Mouse (Mus musculus) kidney, adult 8-10 months (tissue): ENCODE data around the gene Abhd16a.

ENCODE experiments used
- DNase-seq, 2 experiments: peaks; one replicate each; pipeline ENCODE4 v3.0.0; 2022

Gene Abhd16a

GRCm38 (mm10) chr17:35060071-35060470 is 29.0 kb upstream of the Abhd16a start:
- no peak for DNase-seq

- DNase-seq, result peak in 1 of 2 experiments; percentile 24
These were observed 28.2 kb upstream of the Abhd16a start for GRCm38 (mm10) chr17:35060737-35061297.

GRCm38 (mm10) chr17:35061299-35061698 is 27.8 kb upstream of the Abhd16a start:
- no peak for DNase-seq

- no peak for DNase-seq
These were observed 25.6 kb upstream of the Abhd16a start for GRCm38 (mm10) chr17:35063466-35063865.

- no peak for DNase-seq
These were observed 24.6 kb upstream of the Abhd16a start for GRCm38 (mm10) chr17:35064378-35064877.

DNA sequence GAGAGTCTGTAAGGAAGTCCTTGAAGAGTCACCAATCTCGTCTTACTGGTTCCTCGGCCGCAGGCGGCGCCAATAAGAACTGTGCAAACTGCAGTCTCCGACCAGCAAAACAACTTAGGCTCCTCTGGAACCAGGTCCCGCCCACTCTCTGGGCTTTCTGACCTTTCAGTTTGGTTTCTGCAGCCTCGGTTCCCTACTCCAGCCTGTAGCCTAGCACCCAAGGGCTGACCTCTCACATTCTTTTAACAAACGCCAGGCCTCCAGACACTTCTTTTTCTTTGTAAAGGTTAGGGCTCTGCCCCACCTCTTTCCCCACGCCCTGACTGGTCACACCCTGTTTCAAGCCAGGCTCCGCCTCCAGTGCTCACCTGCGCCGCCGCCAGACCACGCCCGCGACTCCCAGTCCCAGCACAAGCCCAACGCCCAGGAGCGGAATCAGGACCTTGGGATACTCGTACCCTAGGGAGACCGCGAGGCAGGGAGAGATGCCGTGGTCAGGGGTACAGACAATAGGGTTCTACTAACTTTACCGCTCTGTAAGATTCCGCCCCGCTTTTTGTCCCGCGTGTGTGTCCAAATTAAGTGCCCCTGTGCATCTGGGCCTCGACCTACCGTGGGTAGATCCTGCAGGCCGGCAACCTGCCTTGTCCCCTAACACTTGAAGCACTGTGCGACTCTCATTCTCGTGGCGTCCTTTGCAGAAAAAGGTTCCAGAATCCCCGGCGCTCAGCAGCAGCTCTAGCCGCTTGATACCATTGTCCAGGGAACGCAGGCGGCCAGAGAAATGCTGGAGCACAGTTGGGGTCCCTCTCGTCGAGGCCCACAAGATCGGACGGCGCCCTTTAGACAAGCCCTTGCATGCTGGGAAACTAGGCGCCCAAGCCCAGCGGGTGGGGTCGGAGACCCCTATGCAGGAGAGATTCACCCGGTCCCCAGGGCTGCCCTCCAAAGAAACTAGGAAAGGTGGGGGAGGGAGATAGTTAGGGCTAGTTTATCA is 23.8 kb upstream of the Abhd16a start, which contains the start of gene Ly6g6c:
Gene Ly6g6c (plus strand): TSS at position 438 of the 997 bp plus-strand sequence.
- peak; percentile 73 to 78 for DNase-seq

DNA sequence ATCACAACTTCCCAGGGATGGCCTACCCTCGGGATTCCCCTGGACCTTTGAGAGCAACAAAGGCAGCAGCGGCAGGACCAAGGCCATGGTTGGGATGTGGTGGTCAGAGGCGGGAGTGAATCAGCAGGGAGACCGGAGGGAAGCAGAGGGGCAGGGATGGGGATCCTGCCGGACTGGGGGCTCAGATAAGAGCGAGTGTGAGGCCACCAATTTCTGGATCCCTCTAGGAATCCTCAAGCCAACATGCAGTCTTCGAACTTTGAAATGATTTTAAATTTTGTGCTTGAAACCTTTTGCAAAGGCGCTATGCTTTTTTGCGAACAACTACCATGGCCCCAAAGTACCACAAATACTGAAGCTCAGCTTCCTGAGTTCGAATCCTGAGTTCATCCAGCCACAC is 23.0 kb upstream of the Abhd16a start, which contains the start of gene Mpig6b:
Gene Mpig6b (minus strand): TSS at position 101 of the 400 bp plus-strand sequence.
- DNase-seq, result no peak

GRCm38 (mm10) chr17:35068213-35068914 is 20.7 kb upstream of the Abhd16a start:
- DNase-seq, result no peak

DNA sequence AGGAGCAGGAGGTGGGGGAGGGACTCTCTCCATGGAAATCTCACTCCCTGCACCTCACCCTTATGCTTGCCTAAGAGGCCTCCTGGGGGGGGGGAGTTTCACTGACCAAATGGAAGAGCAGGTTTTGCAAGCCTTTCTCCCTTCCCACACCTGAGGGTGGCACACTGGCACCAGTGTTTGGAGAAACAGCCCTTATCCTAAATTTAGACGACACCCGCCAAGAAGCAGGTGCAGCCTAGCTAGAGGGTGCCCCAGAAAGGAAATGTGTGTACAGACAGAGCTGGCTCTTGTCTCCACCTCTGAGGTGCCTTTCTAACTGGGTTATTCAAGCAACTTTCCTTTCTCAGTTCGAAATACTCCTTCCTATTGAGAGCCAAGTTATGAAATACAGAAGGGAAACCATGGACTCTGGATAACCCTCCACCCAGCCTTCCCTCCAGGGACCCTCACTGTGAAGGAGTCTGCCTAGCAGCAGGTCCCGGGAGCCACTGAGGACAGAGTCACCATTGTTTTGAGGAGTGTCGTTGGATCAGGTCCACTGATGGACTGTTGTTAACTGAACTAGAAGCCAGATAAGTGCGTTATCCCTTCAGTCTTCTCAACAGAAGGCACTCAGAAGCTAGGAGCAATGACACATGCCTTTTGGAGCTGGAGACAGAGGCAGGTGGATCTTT is 18.4 kb upstream of the Abhd16a start:
- DNase-seq, result no peak

GRCm38 (mm10) chr17:35071454-35071853 is 17.6 kb upstream of the Abhd16a start:
- no peak for DNase-seq

DNA sequence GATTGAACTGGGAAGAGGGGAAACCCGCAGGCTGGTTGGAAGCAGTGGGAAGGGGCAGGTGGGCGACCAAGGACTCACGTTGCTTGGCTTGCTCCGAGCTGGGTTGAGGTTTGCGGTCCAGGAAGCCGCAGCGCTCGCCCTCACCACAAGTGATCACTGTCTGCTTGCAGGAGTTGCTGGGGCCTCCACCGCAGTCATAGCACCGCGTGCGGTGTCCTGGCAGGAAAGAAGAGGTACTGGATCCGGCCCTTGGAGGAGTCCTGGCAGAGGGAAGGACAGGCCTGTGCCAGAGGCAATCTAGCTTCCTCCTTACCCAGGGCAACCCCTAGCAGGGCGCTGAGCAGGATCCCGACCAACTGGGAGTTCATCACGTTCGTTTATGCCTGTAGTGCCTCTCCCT is 15.0 kb upstream of the Abhd16a start:
- no peak for DNase-seq

- no peak for DNase-seq
These were observed 12.4 kb upstream of the Abhd16a start, which contains the start of gene Ly6g6e for GRCm38 (mm10) chr17:35076507-35077176. Gene Ly6g6e, plus strand, starts transcription at chr17:35076902.

DNA sequence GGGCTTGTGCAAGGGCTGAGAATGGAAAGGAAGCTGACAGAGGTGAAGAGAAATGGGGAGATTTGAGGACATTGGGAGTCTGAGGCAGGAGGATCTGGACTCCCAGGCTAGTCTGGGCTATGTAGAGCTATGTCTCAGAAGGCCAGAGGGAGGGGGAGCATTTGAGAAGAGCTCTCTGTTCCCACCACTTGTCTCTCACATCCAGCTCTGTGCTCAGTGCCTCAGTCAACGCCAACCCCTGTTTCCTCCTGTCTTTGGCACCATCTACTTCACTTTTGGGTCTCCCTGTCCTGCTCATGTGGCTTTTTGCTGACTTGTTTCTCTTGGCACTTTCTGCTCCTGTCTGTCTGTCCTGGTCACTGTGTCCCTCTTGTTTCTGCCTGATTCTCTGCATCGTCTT is 11.8 kb upstream of the Abhd16a start:
- no peak for DNase-seq

DNA sequence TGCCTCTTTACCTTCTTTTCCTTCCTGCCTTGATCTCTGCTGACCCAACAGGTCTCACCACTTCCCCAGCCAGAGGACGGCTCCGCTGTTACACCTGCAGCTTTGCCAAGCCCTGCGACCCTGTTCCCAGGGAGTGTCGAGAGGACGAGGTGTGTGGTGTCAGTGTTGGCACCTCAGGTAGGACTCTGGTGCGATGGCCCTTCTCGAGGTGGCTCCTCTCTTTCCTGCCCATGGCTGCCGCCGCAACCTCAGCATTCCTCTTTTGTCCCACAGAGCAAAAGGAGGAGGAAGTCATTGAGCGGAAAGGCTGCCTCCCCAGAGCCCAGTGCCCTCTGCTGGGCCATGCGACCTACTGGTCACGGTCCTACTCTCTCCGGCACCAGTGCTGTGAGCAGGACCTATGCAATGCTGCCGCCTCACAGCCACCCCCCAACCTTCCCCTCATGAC is 11.3 kb upstream of the Abhd16a start, which contains the start of gene Ly6g6d:
Gene Ly6g6d (minus strand): TSS at position 280 of the 448 bp plus-strand sequence.
- DNase-seq, result peak; percentile 63 to 69

DNA sequence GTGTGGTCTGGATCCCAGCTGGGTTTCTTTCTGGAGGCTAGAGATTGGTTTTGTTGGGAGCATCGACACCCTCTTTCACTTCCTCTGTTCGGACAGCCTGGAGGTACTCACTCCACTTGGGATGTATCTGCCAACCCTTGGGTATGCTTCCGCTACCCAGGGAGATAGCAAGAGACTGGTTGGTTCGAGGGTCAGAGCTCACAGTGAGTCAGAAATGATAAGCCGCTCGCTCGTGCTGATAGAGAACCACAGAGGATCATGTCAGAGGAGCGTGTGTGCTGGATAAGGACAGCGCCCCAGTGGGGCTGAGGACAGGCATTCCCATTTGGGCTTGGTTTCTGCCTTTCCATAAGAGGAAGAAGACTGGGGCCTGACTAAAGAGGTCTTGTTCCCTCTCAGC is 9.3 kb upstream of the Abhd16a start:
- no peak for DNase-seq

DNA sequence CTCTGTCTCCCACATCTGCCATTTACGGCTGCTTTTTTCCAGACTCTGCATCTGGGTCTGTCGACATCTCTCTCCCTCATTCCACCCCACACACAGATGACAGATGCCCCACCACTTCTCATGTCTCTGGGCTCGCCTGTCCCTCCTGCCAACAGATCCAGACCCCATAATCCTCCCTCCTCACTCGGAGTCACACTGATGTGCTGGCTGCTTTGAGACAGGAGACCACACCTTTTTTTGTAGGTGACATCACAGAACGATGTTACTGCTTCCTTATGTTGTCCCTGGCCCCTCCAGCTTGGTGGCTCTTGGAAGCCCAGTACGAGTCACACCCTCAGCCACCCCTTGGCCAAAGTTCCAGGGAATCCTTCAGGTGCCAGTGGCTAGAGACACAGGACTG is 8.8 kb upstream of the Abhd16a start:
- DNase-seq, result no peak

DNA sequence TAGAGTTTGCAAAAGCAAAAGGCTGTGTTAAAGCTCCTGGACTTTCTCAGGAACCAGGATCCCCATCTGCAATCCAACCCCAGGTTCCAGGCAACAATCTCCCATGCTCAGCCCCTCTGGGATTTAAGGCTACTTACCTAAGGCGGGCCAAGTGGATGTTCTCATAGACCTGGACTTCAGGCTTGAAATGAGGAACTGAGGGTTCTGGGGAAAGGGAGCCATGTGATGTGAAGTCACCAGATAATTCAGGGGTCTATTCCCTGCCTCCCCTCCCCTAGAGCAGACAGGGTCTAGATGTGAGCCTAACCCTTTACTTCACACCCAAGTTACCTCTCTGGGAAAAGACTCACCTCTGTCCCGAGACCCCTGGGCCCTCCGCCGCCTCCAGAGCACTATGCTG is 8.4 kb upstream of the Abhd16a start:
- no peak for DNase-seq

DNA sequence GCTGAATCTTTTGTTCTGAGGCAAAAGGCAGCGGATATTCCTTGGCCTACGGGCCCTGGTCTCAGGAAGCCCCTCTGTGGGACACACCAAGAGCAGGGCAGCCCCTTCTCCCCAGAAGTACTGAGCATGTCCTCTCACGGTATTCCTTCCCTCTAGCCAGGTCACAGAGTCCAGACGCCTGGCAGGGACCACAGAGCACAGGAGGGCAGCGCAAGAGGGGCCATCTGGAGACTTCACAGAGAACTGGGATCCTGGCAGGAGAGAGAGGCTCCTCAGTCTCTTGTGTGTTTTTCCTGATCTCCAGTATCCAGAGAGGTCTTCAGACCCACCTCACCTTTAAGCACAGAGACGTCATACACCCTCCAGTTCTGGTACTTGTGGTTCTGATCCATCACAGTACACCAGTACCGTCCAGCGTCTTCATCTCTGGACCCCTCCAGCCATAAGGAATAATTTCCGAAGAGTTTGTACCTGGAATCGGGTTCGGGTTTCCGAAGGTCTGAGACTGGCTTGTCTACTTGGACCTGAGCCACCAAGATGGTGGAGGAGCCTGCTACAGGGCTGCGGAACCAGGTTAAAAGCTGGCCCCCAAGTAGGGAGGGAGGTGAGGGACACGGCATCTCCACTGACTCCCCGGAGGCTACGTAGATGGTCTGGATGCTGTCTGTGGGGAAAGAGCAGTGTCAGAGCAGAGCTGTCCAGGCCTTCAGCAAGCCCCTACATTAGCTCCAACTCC is 6.1 kb upstream of the Abhd16a start:
- DNase-seq, result no peak

DNA sequence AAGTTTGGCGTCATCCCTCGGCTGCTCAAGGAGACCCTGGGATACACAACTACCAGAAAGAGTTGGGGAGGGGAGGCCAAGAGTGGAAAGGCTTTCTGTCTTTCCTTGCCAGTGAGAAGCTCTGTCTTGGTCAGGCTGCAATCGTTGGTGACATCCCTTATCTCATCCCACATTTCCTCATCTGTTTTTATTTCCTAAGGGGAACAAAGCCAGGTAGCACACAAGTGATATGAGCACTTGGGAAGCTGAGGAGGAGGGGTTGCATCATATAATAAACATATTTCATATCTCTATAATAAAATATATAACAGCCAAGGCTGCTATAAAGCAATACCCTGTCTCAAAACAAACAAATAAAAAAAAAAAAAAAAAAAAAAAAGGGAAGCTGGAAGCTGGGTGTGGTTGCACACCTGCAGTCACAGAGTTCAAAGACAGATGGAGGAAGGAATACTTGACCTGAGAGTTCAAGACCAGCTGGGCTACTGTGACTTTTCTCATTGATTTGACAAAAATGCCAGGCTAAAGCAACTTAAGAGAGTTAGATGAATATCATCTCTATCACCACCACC is 5.0 kb upstream of the Abhd16a start:
- DNase-seq, result no peak

DNA sequence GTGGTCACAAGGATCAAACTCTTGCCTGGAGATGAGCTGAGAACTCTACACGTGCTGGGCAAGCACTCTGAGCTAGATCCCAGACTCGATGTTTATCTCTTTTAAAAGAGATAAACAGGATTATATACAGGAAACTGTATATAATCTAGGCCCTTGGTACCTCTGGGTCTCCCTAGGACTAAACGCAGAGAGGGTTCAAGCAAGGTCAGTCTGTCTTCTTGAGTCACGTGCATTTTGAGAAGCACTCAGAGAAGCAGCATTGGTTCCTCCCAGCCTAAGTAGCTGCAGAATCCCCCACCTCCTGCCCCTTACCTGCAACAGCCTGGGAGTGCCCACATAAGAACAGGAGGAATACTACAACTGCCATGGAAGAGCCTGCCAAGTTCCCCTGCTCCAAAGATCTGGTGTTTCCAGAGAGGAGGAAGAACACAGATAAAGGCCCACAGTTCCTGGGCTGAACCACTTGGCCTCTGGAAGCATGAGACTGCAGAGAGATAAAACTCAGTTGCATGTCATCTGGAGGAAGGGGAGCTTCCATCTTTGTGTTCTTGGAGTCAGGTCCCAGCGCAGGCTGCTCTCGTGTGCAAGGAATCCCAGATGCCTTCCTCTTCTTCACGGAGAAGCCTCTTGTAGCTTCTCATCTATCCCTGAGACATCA is 3.7 kb upstream of the Abhd16a start, which contains the start of gene Ly6g6f:
Gene Ly6g6f (minus strand): TSS at position 403 of the 658 bp plus-strand sequence.
- no peak for DNase-seq
